Mouse (Mus musculus) cerebellum, adult 8-10 months (tissue): ENCODE results near the gene Gm43720.
"Not testable (repeated sequence)": the region's sequence is repeated elsewhere in the genome, so short reads cannot be mapped to it uniquely, and the experiment has no call there.

Source experiments
- DNase-seq: peaks from one replicate; pipeline ENCODE4 v3.0.0; 2022

Gene Gm43720

GRCm38 (mm10) chr5:138260834-138261233 is 18.9 kb downstream of the Gm43720 start:
- no peak for DNase-seq

GRCm38 (mm10) chr5:138260051-138260450 is 19.7 kb downstream of the Gm43720 start:
- no peak for DNase-seq

GRCm38 (mm10) chr5:138258993-138259392 is 20.8 kb downstream of the Gm43720 start:
- DNase-seq: no peak

- no peak for DNase-seq
These were observed 21.2 kb downstream of the Gm43720 start for GRCm38 (mm10) chr5:138258542-138258941.

- no peak for DNase-seq
These were observed 21.7 kb downstream of the Gm43720 start for GRCm38 (mm10) chr5:138258078-138258477.

- no peak for DNase-seq
These were observed 22.2 kb downstream of the Gm43720 start for GRCm38 (mm10) chr5:138257585-138257978.

- DNase-seq: no peak
These were observed 22.7 kb downstream of the Gm43720 start for GRCm38 (mm10) chr5:138256966-138257584.

- DNase-seq: no peak
These were observed 23.7 kb downstream of the Gm43720 start for GRCm38 (mm10) chr5:138256094-138256467.

GRCm38 (mm10) chr5:138255353-138256093 is 24.2 kb downstream of the Gm43720 start, which contains the start of gene Lamtor4:
Gene Lamtor4, plus strand, starts transcription at chr5:138255482.
- peak; percentile 93 for DNase-seq

GRCm38 (mm10) chr5:138253061-138253460 is 26.7 kb downstream of the Gm43720 start:
- DNase-seq: no peak

- no peak for DNase-seq
These were observed 28.6 kb downstream of the Gm43720 start for GRCm38 (mm10) chr5:138251144-138251543.

- DNase-seq: no peak
These were observed 38.2 kb downstream of the Gm43720 start for GRCm38 (mm10) chr5:138241511-138241910.

GRCm38 (mm10) chr5:138234224-138234623 is 45.5 kb downstream of the Gm43720 start:
- no peak for DNase-seq

GRCm38 (mm10) chr5:138233778-138234177 is 46.0 kb downstream of the Gm43720 start:
- DNase-seq: no peak

- no peak for DNase-seq
These were observed 50.2 kb downstream of the Gm43720 start for GRCm38 (mm10) chr5:138229511-138229910.

- DNase-seq: no peak
These were observed 51.7 kb downstream of the Gm43720 start for GRCm38 (mm10) chr5:138228026-138228425.

- DNase-seq: no peak
These were observed 52.4 kb downstream of the Gm43720 start for GRCm38 (mm10) chr5:138227367-138227766.

GRCm38 (mm10) chr5:138226491-138226890 is 53.3 kb downstream of the Gm43720 start:
- no peak for DNase-seq

GRCm38 (mm10) chr5:138225700-138226099 is 54.1 kb downstream of the Gm43720 start, which contains the start of gene Nxpe5:
Gene Nxpe5, plus strand, starts transcription at chr5:138225898.
- no peak for DNase-seq

- DNase-seq: no peak
These were observed 56.5 kb downstream of the Gm43720 start for GRCm38 (mm10) chr5:138223287-138223686.

GRCm38 (mm10) chr5:138222111-138222510 is 57.6 kb downstream of the Gm43720 start:
- DNase-seq: peak; percentile 67

GRCm38 (mm10) chr5:138219864-138220263 is 59.9 kb downstream of the Gm43720 start:
- no peak for DNase-seq

GRCm38 (mm10) chr5:138216632-138217031 is 63.1 kb downstream of the Gm43720 start:
- DNase-seq: not testable (repeated sequence)
